Mouse (Mus musculus): ENCODE data around the gene Tagln2. TPM values are rescaled to one million over a fixed set of nuclear protein-coding genes. Genes with fewer than 3 reads are reported as not detected.

Tagln2 gene
- total RNA-seq, 2 experiments from 2014 or later = 9.3 to 12.4 TPM

GRCm38 (mm10) chr1:172493516-172493915 is 6.3 kb upstream of the Tagln2 start:
- no peak for TF ChIP-seq CTCF (IDR thresholded peaks at IDR 0.05)
- intact Hi-C loops (cut with DNase I) = no loop called here
- Histone ChIP-seq H3K27ac (no peak overlapping the region), H3K4me3 (no peak overlapping the region)
- no peak for DNase-seq (ENCODE audit: extremely low spot score in 1 of 2, low spot score in 2 of 2)

GRCm38 (mm10) chr1:172496030-172496429 is 3.8 kb upstream of the Tagln2 start:
- no peak for TF ChIP-seq CTCF (IDR thresholded peaks at IDR 0.05)
- intact Hi-C loops (cut with DNase I) = no loop called here
- Histone ChIP-seq H3K27ac (no peak overlapping the region), H3K4me3 (no peak overlapping the region)
- no peak for DNase-seq (ENCODE audit: extremely low spot score in 1 of 2, low spot score in 2 of 2)

- Histone ChIP-seq H3K4me3 (no peak overlapping the region), H3K27ac (no peak overlapping the region)
- no peak for DNase-seq (ENCODE audit: extremely low spot score in 1 of 2, low spot score in 2 of 2)
- no peak for TF ChIP-seq CTCF (IDR thresholded peaks at IDR 0.05)
- intact Hi-C loops (cut with DNase I) = no loop called here
These were observed 2.4 kb upstream of the Tagln2 start for GRCm38 (mm10) chr1:172497428-172497827.

GRCm38 (mm10) chr1:172500451-172501370 is 864 bp downstream of the Tagln2 start:
- intact Hi-C loops (cut with DNase I) = no loop called here
- no peak for TF ChIP-seq CTCF (IDR thresholded peaks at IDR 0.05)
- peak overlapping the region; percentile 56; the same call in 1 of the 2 replicates for H3K27ac ChIP-seq
- DNase-seq (ENCODE audit: extremely low spot score in 1 of 2, low spot score in 2 of 2) = no peak
- peak overlapping the region; percentile 46 for H3K4me3 ChIP-seq

- no peak for TF ChIP-seq CTCF (IDR thresholded peaks at IDR 0.05)
- peak overlapping the region; percentile 30; the same call in 1 of the 2 replicates for H3K27ac ChIP-seq
- intact Hi-C loops (cut with DNase I) = no loop called here
- H3K4me3 ChIP-seq = peak overlapping the region; percentile 46
- no peak for DNase-seq (ENCODE audit: extremely low spot score in 1 of 2, low spot score in 2 of 2)
These were observed 1.7 kb downstream of the Tagln2 start for GRCm38 (mm10) chr1:172501371-172502144.

GRCm38 (mm10) chr1:172502145-172503110 is 2.6 kb downstream of the Tagln2 start:
- Histone ChIP-seq H3K4me3 (no peak overlapping the region), H3K27ac (no peak overlapping the region)
- DNase-seq (ENCODE audit: extremely low spot score in 1 of 2, low spot score in 2 of 2) = no peak
- intact Hi-C loops (cut with DNase I) = no loop called here
- no peak for TF ChIP-seq CTCF (IDR thresholded peaks at IDR 0.05)

GRCm38 (mm10) chr1:172503111-172503997 is 3.5 kb downstream of the Tagln2 start:
- DNase-seq (ENCODE audit: extremely low spot score in 1 of 2, low spot score in 2 of 2) = no peak
- H3K27ac ChIP-seq = no peak overlapping the region

GRCm38 (mm10) chr1:172504756-172505155 is 4.9 kb downstream of the Tagln2 start:
- no peak for TF ChIP-seq CTCF (IDR thresholded peaks at IDR 0.05)
- Histone ChIP-seq H3K27ac (no peak overlapping the region), H3K4me3 (no peak overlapping the region)
- DNase-seq (ENCODE audit: extremely low spot score in 1 of 2, low spot score in 2 of 2) = no peak
- intact Hi-C loops (cut with DNase I) = no loop called here

More at GRCm38 (mm10) chr1:172503111-172503997, 3.5 kb downstream of the Tagln2 start:
- no peak for TF ChIP-seq CTCF (IDR thresholded peaks at IDR 0.05)
- intact Hi-C loops (cut with DNase I) = no loop called here
- no peak overlapping the region for H3K4me3 ChIP-seq

- no peak overlapping the region for H3K27ac ChIP-seq
- TF ChIP-seq CTCF (IDR thresholded peaks at IDR 0.05) = no peak
- no peak overlapping the region for H3K4me3 ChIP-seq
- intact Hi-C loops (cut with DNase I) = no loop called here
- DNase-seq (ENCODE audit: extremely low spot score in 1 of 2, low spot score in 2 of 2) = no peak
These were observed 7.2 kb downstream of the Tagln2 start for GRCm38 (mm10) chr1:172507001-172507400.

GRCm38 (mm10) chr1:172507701-172508100 is 7.9 kb downstream of the Tagln2 start:
- DNase-seq (ENCODE audit: extremely low spot score in 1 of 2, low spot score in 2 of 2) = no peak
- Histone ChIP-seq H3K4me3 (no peak overlapping the region), H3K27ac (no peak overlapping the region)
- no peak for TF ChIP-seq CTCF (IDR thresholded peaks at IDR 0.05)
- intact Hi-C loops (cut with DNase I) = no loop called here

All from left cerebral cortex, adult 2 months (tissue).